Mouse (Mus musculus) ES-CJ7 (cell line): ENCODE results near the gene Mmadhc.

ENCODE experiments used
- DNase-seq: peaks from one replicate; pipeline ENCODE4 v3.0.0; 2011; ENCODE audit warnings: low read depth, low spot score

Mmadhc gene

DNA sequence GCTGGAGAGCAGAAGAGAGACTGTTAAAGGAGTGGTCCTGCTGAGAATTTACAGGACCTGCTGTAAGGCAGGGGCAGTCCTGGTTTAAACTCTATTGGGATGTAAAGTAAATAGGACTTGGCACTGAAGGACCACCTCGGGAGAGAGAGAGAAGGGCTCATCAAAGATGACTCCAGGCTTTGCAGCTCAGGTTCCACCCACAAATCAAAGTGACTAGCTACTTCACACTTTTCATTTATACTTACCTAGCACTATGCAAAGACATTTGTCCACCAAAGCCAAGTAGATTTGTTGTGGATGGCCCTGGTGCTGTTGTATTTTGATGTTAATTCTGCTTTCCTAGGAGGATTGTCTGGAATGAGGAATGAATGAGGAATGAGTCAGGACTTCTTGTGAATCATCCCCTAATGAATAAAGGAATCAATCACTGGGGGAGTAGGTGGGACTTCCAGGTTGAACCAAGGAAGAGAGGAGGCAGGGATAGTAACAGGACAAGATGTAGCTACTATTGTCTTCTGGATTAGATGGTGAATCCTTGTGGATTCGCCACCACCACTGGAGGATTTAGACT, 31.3 kb downstream of the Mmadhc start:
- peak; percentile 92 for DNase-seq

DNA sequence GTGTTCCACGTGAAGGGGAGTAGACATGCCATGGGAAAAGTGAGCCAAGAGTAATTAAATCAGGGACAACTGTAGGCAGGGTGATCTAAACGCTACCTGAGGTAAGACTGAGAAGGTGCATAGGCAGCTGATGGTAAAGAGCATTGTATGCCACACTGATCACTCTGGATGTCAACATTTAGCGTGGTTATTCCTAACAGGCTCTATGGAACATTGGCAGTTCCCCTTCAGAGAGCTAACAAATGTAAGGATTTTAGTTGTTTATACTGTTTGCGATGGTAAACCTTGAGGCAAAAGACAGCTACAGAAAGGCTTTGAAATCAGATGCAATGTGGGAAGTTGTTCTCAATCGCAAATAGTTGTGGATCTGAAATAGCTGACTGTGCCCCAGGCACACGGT, 32.5 kb downstream of the Mmadhc start:
- DNase-seq, result no peak

DNA sequence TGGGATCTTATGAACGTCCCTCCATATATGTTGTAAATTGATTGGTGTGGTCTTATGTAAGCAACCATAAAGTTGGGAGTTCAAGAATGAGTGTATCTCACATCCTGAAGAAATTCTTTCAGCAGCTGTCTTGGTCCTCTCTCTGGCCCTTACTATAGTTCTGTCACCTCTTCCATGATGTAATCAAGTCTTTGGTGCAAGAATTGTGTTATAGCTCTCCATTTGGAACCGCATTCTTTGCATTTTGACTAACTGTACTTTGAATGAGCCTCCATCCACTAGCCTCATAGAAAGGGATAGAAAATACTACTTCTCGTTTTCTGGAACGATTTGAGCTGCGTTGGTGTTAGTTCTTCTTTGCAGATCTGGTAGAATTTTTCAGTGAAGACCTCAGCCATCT, 41.6 kb downstream of the Mmadhc start:
- no peak for DNase-seq

DNA sequence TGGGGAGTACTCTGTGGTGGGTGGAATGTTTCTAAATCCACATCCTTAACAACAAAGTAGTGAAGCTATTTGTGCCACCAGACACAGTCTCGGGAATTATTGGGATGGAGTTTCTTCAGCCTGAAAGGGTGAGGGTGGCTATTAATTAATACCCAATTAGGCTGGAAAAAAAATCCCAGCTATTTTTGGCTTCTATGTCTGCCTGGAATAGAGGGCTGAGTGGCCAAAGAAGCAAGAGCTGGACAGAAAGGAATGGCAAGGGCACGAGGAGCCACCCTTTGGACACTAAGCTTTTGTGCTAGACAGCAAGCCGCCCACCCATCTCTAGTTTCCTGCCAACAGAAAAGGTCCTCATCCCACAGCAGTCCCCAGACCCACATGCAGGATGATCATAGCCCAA, 48.0 kb downstream of the Mmadhc start:
- DNase-seq, result no peak

DNA sequence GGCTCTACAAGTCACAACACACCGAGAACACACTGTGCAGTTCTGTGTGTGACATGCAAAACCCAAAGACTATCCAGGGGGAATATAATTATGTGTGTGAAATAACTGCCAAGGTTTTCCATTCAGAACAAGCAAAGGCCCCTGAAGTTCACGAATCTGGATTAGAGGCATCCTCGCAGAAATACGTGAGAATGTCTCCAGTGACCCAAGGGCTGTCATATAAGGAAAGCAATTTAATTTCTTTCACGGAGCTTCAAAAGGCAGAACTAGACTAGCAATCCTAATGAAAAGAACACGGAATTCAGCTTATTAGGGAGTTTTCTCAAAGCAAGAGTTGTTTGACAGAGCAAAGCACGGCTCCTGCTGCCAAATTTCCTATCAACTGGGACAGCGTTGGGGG, 63.1 kb downstream of the Mmadhc start:
- no peak for DNase-seq
